Mouse (Mus musculus) urinary bladder, postnatal 25 days (tissue): ENCODE results near the gene Rpl13a.
A peak's percentile ranks its signal among the peaks of the same experiment; 100 is the strongest.
"Not testable (repeated sequence)": the region's sequence is repeated elsewhere in the genome, so short reads cannot be mapped to it uniquely, and the experiment has no call there.

Experiments used
- DNase-seq: peaks from one replicate; pipeline ENCODE4 v3.0.0; 2022; ENCODE audit warnings: low spot score

Rpl13a gene

DNA sequence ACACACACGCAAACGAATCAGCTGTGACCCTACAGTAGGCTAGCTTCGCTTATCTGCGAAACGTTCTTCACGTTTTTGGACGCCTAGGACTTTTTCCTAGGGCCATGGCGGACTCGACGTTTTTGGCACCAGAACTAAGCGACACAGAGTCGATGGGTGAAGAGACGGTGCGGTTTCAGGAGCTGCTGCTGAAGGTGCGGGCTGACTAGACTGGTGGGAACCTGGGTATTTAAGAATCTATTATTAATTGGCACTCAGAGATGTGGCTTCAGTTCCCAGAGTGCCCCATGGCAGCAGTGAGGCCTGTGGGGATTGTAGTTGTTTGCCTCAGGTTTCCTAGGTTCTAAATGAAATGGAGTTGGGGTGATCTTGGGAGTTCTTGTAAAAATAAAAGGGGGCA lies 27.6 kb upstream of the Rpl13a start:
- DNase-seq = no peak

DNA sequence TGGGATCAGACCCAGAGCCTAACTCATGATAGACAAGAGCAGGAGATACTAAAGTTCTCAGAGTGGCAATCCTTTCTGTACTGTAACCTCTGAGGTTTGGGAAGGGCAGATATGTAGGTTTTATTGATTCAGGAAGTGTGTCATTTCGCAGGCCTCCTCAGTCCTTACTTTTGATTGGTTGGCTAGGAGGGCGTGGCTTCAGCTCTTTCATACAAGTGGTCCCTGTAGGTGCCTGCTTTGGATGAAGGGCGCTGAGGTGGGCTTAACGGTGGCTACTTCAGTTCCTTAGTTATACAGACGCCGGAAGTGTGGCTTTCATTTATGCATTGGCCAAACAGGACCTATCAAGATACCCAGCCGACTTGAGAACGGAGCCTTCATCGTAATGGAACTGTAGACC lies 27.0 kb upstream of the Rpl13a start:
- DNase-seq = no peak

DNA sequence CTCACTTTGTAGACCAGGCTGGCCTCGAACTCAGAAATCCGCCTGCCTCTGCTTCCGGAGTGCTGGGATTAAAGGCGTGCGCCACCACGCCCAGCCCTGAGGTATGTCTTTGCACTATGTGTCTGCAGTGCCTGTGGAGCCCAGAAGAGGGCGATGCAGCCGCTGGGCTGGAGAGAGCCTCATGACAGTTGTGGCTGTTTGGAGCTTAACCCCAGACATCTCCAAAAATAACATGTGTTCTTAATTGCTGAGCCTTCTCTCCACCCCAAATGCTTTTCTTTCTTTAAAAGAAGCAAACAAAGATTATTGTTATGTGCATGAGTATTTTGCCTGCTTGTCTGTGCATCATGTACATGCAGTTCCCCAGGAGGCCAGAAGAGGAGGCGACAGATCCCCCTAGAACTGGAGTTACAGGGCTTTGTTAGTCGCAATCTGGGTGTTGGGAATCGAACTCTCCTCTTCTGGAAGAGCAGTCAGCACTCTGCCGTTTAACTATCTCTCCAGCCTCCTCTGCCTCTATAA lies 26.5 kb upstream of the Rpl13a start:
- DNase-seq = peak; percentile 44

- DNase-seq = peak; percentile 96
These were observed 25.8 kb upstream of the Rpl13a start, which contains the start of the genes Pih1d1 and Aldh16a1 for GRCm38 (mm10) chr7:45154096-45154992. TSS of gene Pih1d1 (plus strand) at chr7:45154303. TSS of gene Aldh16a1 (minus strand) at chr7:45154584.

DNA sequence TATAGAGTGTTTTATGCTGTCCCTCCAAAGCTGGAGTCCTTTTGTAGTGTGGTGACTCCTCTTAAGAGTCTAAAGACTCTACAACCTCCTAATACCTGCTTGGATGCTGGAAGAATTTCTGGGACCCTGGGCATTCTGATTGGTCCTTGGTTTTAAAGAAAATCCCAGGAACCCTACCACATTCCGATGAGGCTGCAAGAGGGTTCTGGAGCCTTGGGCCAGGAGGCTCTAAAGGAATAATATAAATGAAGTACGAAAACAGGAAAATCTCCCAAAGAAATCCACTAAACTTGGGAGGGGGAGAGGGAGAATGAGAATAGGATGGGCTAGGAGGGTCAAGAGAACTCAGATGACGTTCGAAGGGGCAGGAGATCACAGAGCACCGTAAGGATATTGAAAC lies 25.0 kb upstream of the Rpl13a start:
- DNase-seq = no peak

DNA sequence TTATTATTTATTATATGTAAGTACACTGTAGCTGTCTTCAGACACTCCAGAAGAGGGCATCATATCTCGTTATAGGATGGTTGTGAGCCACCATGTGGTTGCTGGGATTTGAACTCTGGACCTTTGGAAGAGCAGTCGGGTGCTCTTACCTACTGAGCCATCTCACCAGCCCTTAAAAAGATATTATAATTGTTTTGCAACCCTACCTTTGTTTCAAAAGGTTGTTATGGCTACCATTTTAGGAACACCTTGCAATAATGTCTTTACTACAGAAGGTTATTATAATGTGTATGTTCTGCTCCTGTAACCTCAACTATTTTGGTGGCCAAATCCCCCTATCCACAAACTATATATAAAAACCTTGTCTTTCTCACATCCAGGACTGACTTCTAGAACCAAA lies 24.5 kb upstream of the Rpl13a start:
- DNase-seq = not testable (repeated sequence)

DNA sequence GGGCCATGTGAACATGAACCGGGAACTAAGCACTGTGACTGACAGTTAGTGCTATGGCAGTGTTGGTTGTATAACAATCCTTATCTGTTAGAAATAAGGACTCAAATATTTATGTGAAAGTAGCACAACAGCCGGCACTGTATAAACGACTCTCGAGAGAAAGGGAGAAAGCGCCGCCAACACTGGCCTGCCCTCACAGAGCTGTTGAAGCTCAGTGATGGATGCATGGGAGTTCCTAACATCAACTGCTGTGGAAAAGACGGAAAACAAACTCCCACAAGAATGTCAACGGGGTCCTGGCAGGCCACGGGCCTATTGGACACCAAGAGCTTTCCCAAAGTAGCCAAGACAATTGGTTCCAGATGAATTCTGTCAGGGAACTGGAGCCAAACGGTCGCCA lies 22.7 kb upstream of the Rpl13a start:
- no peak for DNase-seq

GRCm38 (mm10) chr7:45150321-45150720 lies 21.8 kb upstream of the Rpl13a start:
- no peak for DNase-seq

GRCm38 (mm10) chr7:45149545-45149944 lies 21.0 kb upstream of the Rpl13a start:
- no peak for DNase-seq

DNA sequence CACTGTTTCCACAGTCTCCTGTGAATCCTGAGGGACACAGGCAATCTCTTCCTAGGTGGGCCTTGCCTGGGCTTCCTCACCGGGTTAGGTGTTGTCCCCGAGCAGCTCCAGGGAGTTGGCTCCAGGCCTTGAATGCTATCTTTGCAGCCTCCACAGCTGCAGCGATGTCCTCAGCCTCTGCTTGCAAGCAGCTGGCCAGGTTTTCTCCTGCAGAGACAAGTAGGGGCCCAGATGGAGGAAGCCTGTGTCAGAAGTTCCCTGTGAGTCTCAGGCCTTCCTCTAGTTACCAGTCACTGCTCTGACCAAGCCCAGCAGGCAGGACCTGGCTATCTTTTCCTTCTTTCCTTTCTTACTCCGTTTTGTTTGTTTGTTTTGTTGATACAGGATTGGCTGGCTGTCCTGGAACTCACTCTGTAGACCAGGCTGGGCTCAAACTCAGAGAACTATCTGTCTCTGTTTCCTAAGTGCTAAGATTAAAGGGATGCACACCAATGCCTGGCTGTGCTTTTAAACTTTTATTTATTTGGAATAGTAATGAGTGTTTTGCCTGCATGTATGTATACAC lies 20.1 kb upstream of the Rpl13a start:
- no peak for DNase-seq

DNA sequence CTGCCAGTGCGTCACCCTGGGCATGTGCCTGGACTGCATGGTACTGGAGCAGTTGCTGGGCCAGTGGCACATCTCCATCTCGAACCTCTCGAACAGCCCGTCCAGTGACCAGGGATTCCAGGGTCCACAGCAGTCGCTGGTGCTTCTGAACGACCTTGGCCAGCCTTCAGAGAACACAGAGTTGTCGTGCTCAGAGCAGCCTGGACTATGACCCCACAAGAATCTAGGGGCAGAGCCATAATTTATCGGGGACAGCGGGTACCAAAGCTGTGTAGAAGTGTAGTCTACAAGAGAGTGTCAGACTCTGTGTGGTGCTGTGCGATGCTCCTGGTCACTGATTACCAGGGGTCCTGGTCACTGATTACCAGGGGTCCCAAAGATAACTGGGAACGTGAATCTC lies 19.3 kb upstream of the Rpl13a start:
- DNase-seq = no peak

GRCm38 (mm10) chr7:45147267-45147666 lies 18.7 kb upstream of the Rpl13a start:
- DNase-seq = no peak

DNA sequence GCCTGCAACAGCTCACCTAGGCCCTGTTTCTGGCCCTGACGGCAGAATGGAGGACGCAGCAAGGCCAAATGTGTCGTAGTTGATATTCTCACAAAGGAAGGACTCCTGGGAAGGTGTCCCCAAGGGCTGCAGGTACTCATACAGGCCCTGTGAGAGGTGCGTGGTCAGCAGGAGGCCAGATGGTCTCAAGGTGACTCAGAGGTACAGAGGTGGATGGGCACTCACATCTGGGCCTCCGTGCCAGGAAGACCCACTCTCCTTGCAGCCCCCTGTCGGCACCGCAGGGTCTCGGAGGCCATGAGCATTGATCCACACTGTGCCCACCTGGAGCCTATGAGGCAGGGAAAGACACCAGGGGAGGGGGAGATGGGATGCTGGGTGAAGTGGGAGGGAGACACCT lies 16.9 kb upstream of the Rpl13a start:
- no peak for DNase-seq

DNA sequence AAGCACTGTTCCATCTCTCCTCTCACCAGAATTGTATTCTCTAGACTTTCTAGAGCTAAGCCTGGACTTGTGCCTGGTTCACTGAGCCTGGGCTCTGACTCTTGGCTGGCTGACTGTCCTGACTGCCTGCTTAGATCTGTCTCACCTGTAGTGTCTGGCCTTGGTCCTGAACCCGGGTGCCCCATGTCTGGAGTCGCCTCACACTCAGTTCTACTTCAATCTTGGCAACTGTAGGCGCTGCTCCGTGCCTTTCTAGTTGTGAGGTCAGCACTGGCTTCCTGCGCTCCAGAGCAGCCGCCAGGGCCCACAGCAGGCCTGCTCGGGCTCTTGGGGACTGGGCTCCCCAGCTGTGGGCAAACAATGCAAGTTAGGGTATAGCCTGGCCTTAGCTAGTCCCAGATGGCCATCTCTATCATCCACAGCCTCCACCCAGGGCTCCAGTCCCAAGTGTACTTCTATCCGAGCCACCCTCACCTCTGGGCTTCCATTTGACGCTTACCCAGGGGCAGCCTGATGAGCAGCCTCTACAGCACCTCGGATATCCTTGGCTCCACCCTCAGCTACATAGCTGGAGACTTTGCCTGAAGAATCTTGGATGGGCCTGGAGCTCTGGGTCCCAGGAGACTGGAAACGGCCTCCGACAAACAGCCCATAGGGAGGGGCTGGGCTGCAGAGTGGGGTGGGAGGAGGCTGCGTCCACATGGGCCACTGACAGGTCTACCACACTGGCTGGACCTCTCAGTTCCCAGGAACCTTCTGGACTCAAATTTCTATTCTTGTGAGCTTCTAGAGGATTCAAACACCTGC lies 16.0 kb upstream of the Rpl13a start:
- no peak for DNase-seq

- no peak for DNase-seq
These were observed 13.4 kb upstream of the Rpl13a start for GRCm38 (mm10) chr7:45141914-45142313.

GRCm38 (mm10) chr7:45141319-45141718 lies 12.8 kb upstream of the Rpl13a start:
- no peak for DNase-seq

GRCm38 (mm10) chr7:45139904-45140723 lies 11.6 kb upstream of the Rpl13a start:
- no peak for DNase-seq

DNA sequence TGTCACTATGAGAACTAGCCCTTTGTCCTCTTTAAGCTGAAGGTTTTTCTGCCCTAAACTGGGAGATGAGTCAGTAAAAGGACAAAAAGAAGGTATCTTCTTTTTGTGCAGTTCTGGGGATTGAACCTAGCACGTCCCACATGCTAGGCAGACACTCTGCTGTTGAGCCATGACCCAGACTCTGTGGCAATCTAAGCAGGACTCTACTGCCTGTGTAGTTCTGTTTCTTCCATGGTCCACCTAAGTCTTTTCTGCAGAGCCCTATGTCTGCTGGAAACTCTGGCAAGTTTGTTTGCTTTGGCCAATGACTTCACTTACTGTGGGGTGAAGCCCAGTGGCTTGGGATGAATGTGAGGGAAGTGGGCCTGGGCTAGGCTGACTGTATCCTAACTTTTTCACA lies 9.8 kb upstream of the Rpl13a start:
- no peak for DNase-seq

DNA sequence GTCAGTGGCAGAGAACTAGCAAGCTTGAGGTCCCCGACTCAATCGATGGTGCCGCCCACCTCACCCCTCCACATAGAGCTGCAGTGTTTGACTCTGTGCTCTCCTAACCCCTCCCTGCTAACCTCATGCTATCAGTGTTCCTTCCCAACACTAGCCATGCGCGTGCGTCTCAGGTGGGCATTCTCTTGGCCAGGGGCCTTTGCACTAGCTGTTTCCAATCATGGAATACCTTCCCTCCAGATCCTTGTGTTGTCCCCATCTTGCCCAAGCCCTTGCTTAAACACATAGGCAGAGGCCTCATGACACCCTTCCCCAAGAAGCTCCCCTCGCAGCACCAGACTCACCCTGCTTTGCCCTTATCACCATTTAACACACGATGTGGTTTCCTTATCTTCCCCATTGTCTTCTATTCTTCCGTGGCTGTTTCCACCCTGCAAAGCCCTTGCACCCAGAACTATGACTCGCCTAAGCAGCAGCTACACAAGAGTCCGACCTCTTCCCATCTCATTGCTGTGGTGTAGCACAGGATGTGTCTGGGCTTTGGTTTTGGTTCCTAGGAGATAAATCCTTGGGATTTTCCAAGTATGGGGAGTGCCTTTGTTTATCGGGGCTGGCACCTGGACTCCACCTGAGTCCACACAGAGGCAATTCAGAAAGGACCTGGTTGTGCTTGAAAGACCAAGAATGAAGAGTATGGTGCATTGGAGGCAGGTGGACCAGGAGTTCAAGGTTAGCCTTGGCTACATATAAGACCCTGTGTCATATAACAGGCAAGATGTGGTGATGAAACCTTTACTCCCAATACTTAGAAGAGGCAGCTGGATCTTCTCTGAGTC lies 8.8 kb upstream of the Rpl13a start:
- DNase-seq = no peak

DNA sequence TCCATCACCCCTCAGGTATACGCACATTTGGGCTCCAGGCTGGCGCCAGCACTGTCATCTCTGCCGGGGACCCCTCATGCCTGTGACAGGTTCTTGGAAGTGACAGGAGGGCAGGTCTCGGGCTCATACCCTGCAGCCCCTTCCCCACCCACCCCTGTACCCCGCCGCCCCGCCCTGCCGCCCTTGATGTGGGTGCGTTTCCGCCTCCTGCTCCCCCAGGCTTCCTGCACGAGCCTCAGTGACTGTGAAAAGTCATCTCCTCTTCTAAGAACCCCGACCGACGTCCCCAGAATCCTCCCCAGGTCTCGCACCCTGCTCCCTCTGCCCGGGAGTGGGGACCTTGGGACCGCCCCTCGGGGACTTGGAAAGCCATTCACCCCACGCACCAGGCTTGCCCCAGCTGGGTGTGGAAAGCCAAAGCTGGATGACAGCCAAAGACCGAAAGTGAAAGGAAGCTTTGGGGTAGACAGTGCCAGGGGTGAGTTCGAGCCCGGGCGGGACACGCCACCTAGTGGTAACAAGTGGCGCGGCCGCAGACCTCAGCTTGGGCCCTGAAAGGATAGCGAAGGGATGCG lies 7.5 kb upstream of the Rpl13a start, which contains the start of the genes Gm45713 and Flt3l:
Gene Gm45713, minus strand, starts transcription at position 239 of the 575 bp plus-strand sequence.
Gene Flt3l, minus strand, starts transcription at position 440 of the 575 bp plus-strand sequence.
- DNase-seq = peak; percentile 92
